Mouse (Mus musculus): Measurements from ENCODE around the gene Smarcc1. TPM values are rescaled to one million over a fixed set of nuclear protein-coding genes. Genes with fewer than 3 reads are reported as not detected.

Smarcc1 gene
- polyA plus RNA-seq, 1 experiment from 2014 or later: 250 TPM

GRCm38 (mm10) chr9:110255407-110256019 is 138.0 kb downstream of the Smarcc1 start:
- no peaks in the 10 kb centered on the region for H3K9me3 ChIP-seq
- H3K27ac ChIP-seq: no peak overlapping the region
- no peak overlapping the region for H3K9ac ChIP-seq (replicated peaks)
- no peaks in the 10 kb centered on the region; the same call in 1 of the 2 replicates for H3K27me3 ChIP-seq
- H3K36me3 ChIP-seq: no peaks in the 10 kb centered on the region
- ATAC-seq (ENCODE audit: insufficient number of reproducible peaks, insufficient read depth, low FRiP score, low TSS enrichment, low read depth): no peak
- no peak overlapping the region for H3K4me2 ChIP-seq
- H3K4me3 ChIP-seq (replicated peaks): no peak overlapping the region
- 70% methylated on average over 15 of the region's 15 CpGs for WGBS
- no peaks in the 10 kb centered on the region for H3K4me1 ChIP-seq (replicated peaks)

- ATAC-seq (ENCODE audit: insufficient number of reproducible peaks, insufficient read depth, low FRiP score, low TSS enrichment, low read depth): no peak
- Histone ChIP-seq H3K27me3 (no peaks in the 10 kb centered on the region), H3K9me3 (no peaks in the 10 kb centered on the region), H3K4me2 (no peak overlapping the region), H3K4me3 (replicated peaks) (no peak overlapping the region), H3K9ac (replicated peaks) (no peak overlapping the region), H3K27ac (no peak overlapping the region), H3K36me3 (no peaks in the 10 kb centered on the region), H3K4me1 (replicated peaks) (no peaks in the 10 kb centered on the region)
- WGBS: 77% methylated on average over 6 of the region's 6 CpGs
These were observed 141.1 kb downstream of the Smarcc1 start for GRCm38 (mm10) chr9:110258646-110259045.

- Histone ChIP-seq H3K9ac (replicated peaks) (no peak overlapping the region), H3K4me3 (replicated peaks) (no peak overlapping the region), H3K4me2 (no peak overlapping the region), H3K36me3 (no peaks in the 10 kb centered on the region), H3K9me3 (no peaks in the 10 kb centered on the region), H3K27ac (no peak overlapping the region), H3K4me1 (replicated peaks) (no peaks in the 10 kb centered on the region), H3K27me3 (no peaks in the 10 kb centered on the region)
- 85% methylated on average over 3 of the region's 3 CpGs for WGBS
- no peak for ATAC-seq (ENCODE audit: insufficient number of reproducible peaks, insufficient read depth, low FRiP score, low TSS enrichment, low read depth)
These were observed 141.6 kb downstream of the Smarcc1 start for GRCm38 (mm10) chr9:110259118-110259517.

GRCm38 (mm10) chr9:110263181-110263580 is 145.7 kb downstream of the Smarcc1 start:
- Histone ChIP-seq H3K4me1 (replicated peaks) (no peaks in the 10 kb centered on the region), H3K27ac (no peak overlapping the region), H3K36me3 (no peaks in the 10 kb centered on the region), H3K9me3 (no peaks in the 10 kb centered on the region), H3K4me2 (no peak overlapping the region), H3K9ac (replicated peaks) (no peak overlapping the region), H3K27me3 (no peaks in the 10 kb centered on the region), H3K4me3 (replicated peaks) (no peak overlapping the region)
- 83% methylated on average over 8 of the region's 8 CpGs for WGBS
- no peak for ATAC-seq (ENCODE audit: insufficient number of reproducible peaks, insufficient read depth, low FRiP score, low TSS enrichment, low read depth)

GRCm38 (mm10) chr9:110264991-110265390 is 147.5 kb downstream of the Smarcc1 start:
- no peak overlapping the region for H3K4me3 ChIP-seq (replicated peaks)
- 68% methylated on average over 9 of the region's 9 CpGs for WGBS
- no peak overlapping the region for H3K9ac ChIP-seq (replicated peaks)
- H3K4me2 ChIP-seq: no peak overlapping the region
- no peaks in the 10 kb centered on the region for H3K4me1 ChIP-seq (replicated peaks)
- H3K36me3 ChIP-seq: no peaks in the 10 kb centered on the region
- H3K27ac ChIP-seq: no peak overlapping the region
- H3K9me3 ChIP-seq: no peaks in the 10 kb centered on the region
- no peaks in the 10 kb centered on the region for H3K27me3 ChIP-seq
- ATAC-seq (ENCODE audit: insufficient number of reproducible peaks, insufficient read depth, low FRiP score, low TSS enrichment, low read depth): no peak

- H3K27ac ChIP-seq: no peak overlapping the region
- no peak overlapping the region for H3K9ac ChIP-seq (replicated peaks)
- no peak overlapping the region for H3K4me2 ChIP-seq
- H3K4me3 ChIP-seq (replicated peaks): no peak overlapping the region
- H3K4me1 ChIP-seq (replicated peaks): no peaks in the 10 kb centered on the region
- no peaks in the 10 kb centered on the region for H3K27me3 ChIP-seq
- no peaks in the 10 kb centered on the region for H3K9me3 ChIP-seq
- 94% methylated on average over 10 of the region's 10 CpGs for WGBS
- no peaks in the 10 kb centered on the region for H3K36me3 ChIP-seq
- ATAC-seq (ENCODE audit: insufficient number of reproducible peaks, insufficient read depth, low FRiP score, low TSS enrichment, low read depth): no peak
These were observed 150.9 kb downstream of the Smarcc1 start for GRCm38 (mm10) chr9:110268416-110268815.

GRCm38 (mm10) chr9:110272330-110272729 is 154.8 kb downstream of the Smarcc1 start:
- no peaks in the 10 kb centered on the region for H3K27me3 ChIP-seq
- no peak overlapping the region for H3K27ac ChIP-seq
- no peaks in the 10 kb centered on the region for H3K9me3 ChIP-seq
- H3K9ac ChIP-seq (replicated peaks): no peak overlapping the region
- no peaks in the 10 kb centered on the region for H3K36me3 ChIP-seq
- no peak overlapping the region for H3K4me2 ChIP-seq
- no peak for ATAC-seq (ENCODE audit: insufficient number of reproducible peaks, insufficient read depth, low FRiP score, low TSS enrichment, low read depth)
- WGBS: 91% methylated on average over 3 of the region's 3 CpGs
- no peak overlapping the region for H3K4me3 ChIP-seq (replicated peaks)
- H3K4me1 ChIP-seq (replicated peaks): no peaks in the 10 kb centered on the region

GRCm38 (mm10) chr9:110273507-110273906 is 156.0 kb downstream of the Smarcc1 start:
- H3K36me3 ChIP-seq: no peaks in the 10 kb centered on the region
- no peaks in the 10 kb centered on the region for H3K9me3 ChIP-seq
- H3K27ac ChIP-seq: no peak overlapping the region
- no peak overlapping the region for H3K4me2 ChIP-seq
- H3K4me3 ChIP-seq (replicated peaks): no peak overlapping the region
- H3K9ac ChIP-seq (replicated peaks): no peak overlapping the region
- WGBS: 71% methylated on average over 4 of the region's 4 CpGs
- ATAC-seq (ENCODE audit: insufficient number of reproducible peaks, insufficient read depth, low FRiP score, low TSS enrichment, low read depth): no peak
- no peaks in the 10 kb centered on the region for H3K27me3 ChIP-seq
- no peaks in the 10 kb centered on the region for H3K4me1 ChIP-seq (replicated peaks)

GRCm38 (mm10) chr9:110275882-110276281 is 158.4 kb downstream of the Smarcc1 start:
- Histone ChIP-seq H3K4me3 (replicated peaks) (no peak overlapping the region), H3K9ac (replicated peaks) (no peak overlapping the region), H3K27ac (no peak overlapping the region), H3K4me2 (no peak overlapping the region), H3K27me3 (no peaks in the 10 kb centered on the region), H3K36me3 (no peaks in the 10 kb centered on the region), H3K4me1 (replicated peaks) (no peaks in the 10 kb centered on the region), H3K9me3 (no peaks in the 10 kb centered on the region)
- ATAC-seq (ENCODE audit: insufficient number of reproducible peaks, insufficient read depth, low FRiP score, low TSS enrichment, low read depth): no peak
- WGBS: 46% methylated on average over 5 of the region's 5 CpGs

GRCm38 (mm10) chr9:110277431-110277881 is 159.9 kb downstream of the Smarcc1 start:
- Histone ChIP-seq H3K4me3 (replicated peaks) (no peak overlapping the region), H3K9ac (replicated peaks) (no peak overlapping the region), H3K9me3 (no peaks in the 10 kb centered on the region), H3K4me2 (no peak overlapping the region), H3K36me3 (no peaks in the 10 kb centered on the region), H3K4me1 (replicated peaks) (no peaks in the 10 kb centered on the region), H3K27me3 (no peaks in the 10 kb centered on the region), H3K27ac (no peak overlapping the region)
- ATAC-seq (ENCODE audit: insufficient number of reproducible peaks, insufficient read depth, low FRiP score, low TSS enrichment, low read depth): no peak
- 51% methylated on average over 8 of the region's 8 CpGs for WGBS

- H3K27ac ChIP-seq: no peak overlapping the region
- no peaks in the 10 kb centered on the region for H3K27me3 ChIP-seq
- no peak overlapping the region for H3K4me3 ChIP-seq (replicated peaks)
- WGBS: 91% methylated on average over 10 of the region's 10 CpGs
- H3K9me3 ChIP-seq: no peaks in the 10 kb centered on the region
- H3K9ac ChIP-seq (replicated peaks): no peak overlapping the region
- no peaks in the 10 kb centered on the region for H3K36me3 ChIP-seq
- no peaks in the 10 kb centered on the region for H3K4me1 ChIP-seq (replicated peaks)
- ATAC-seq (ENCODE audit: insufficient number of reproducible peaks, insufficient read depth, low FRiP score, low TSS enrichment, low read depth): no peak
- no peak overlapping the region for H3K4me2 ChIP-seq
These were observed 166.7 kb downstream of the Smarcc1 start for GRCm38 (mm10) chr9:110284075-110284697.
